Mouse (Mus musculus) c-Kit-positive CD71-negative TER-119-negative erythroid progenitor cells, embryonic 14.5 days (primary cell): Measurements from ENCODE around the gene Ddx25.

Source experiments
- DNase-seq: peaks from one replicate; pipeline ENCODE4 v3.0.0-alpha.2; 2013; ENCODE audit warnings: low read depth

The Ddx25 gene

GRCm38 (mm10) chr9:35493733-35494092, 64.6 kb downstream of the Ddx25 start:
- no peak for DNase-seq

GRCm38 (mm10) chr9:35493033-35493732, 65.1 kb downstream of the Ddx25 start:
- no peak for DNase-seq

- DNase-seq: no peak
Measured at GRCm38 (mm10) chr9:35491109-35491866, 67.0 kb downstream of the Ddx25 start.

GRCm38 (mm10) chr9:35488496-35488895, 69.8 kb downstream of the Ddx25 start:
- no peak for DNase-seq
